Mouse (Mus musculus): ENCODE results near the gene Dcaf10.
"Not testable (repeated sequence)": the region's sequence is repeated elsewhere in the genome, so short reads cannot be mapped to it uniquely, and the experiment has no call there.

The Dcaf10 gene

GRCm38 (mm10) chr4:45396211-45396610 lies 54.3 kb downstream of the Dcaf10 start:
- not testable (repeated sequence) for DNase-seq

GRCm38 (mm10) chr4:45398315-45398714 lies 56.4 kb downstream of the Dcaf10 start:
- not testable (repeated sequence) for DNase-seq

- DNase-seq: no peak
These were observed 57.7 kb downstream of the Dcaf10 start for GRCm38 (mm10) chr4:45399421-45400210.

GRCm38 (mm10) chr4:45402281-45402680 lies 60.4 kb downstream of the Dcaf10 start:
- DNase-seq: no peak

GRCm38 (mm10) chr4:45402878-45403498 lies 61.1 kb downstream of the Dcaf10 start:
- no peak for DNase-seq

- no peak for DNase-seq
These were observed 61.6 kb downstream of the Dcaf10 start for GRCm38 (mm10) chr4:45403499-45403878.

GRCm38 (mm10) chr4:45404086-45404485 lies 62.2 kb downstream of the Dcaf10 start:
- DNase-seq: no peak

- DNase-seq: peak; percentile 71 to 80
These were observed 63.4 kb downstream of the Dcaf10 start for GRCm38 (mm10) chr4:45405315-45405714.

- DNase-seq: no peak
These were observed 64.5 kb downstream of the Dcaf10 start for GRCm38 (mm10) chr4:45406397-45406796.

GRCm38 (mm10) chr4:45407001-45407702 lies 65.3 kb downstream of the Dcaf10 start:
- no peak for DNase-seq

- DNase-seq: peak; percentile 76 to 83
These were observed 65.9 kb downstream of the Dcaf10 start for GRCm38 (mm10) chr4:45407703-45408334.

- peak; percentile 88 to 90 for DNase-seq
These were observed 66.7 kb downstream of the Dcaf10 start, which contains the start of gene Slc25a51 for GRCm38 (mm10) chr4:45408427-45409132. Gene Slc25a51, minus strand, starts transcription at chr4:45408766.

- DNase-seq: peak; percentile 93 to 95
These were observed 67.4 kb downstream of the Dcaf10 start for GRCm38 (mm10) chr4:45409270-45409669.

- no peak for DNase-seq
These were observed 69.4 kb downstream of the Dcaf10 start for GRCm38 (mm10) chr4:45411181-45411790.

- DNase-seq: no peak
These were observed 70.7 kb downstream of the Dcaf10 start for GRCm38 (mm10) chr4:45412433-45413192.

- no peak for DNase-seq
These were observed 71.9 kb downstream of the Dcaf10 start for GRCm38 (mm10) chr4:45413674-45414338.

- DNase-seq: no peak
These were observed 74.4 kb downstream of the Dcaf10 start for GRCm38 (mm10) chr4:45416314-45416713.

GRCm38 (mm10) chr4:45418229-45418950 lies 76.5 kb downstream of the Dcaf10 start:
- peak in 1 of 2 experiments; percentile 72 for DNase-seq

- DNase-seq: no peak
These were observed 77.2 kb downstream of the Dcaf10 start for GRCm38 (mm10) chr4:45419051-45419450.

- no peak for DNase-seq
These were observed 78.8 kb downstream of the Dcaf10 start for GRCm38 (mm10) chr4:45420733-45421132.
